Mouse (Mus musculus) adipocyte (in vitro differentiated cells): Measurements from ENCODE around the gene Prkcd.
A peak's percentile ranks its signal among the peaks of the same experiment; 100 is the strongest.

Source experiments
- DNase-seq: peaks from one replicate; pipeline ENCODE4 v3.0.0-alpha.2; 2016; ENCODE audit warnings: low spot score

Prkcd gene

DNA sequence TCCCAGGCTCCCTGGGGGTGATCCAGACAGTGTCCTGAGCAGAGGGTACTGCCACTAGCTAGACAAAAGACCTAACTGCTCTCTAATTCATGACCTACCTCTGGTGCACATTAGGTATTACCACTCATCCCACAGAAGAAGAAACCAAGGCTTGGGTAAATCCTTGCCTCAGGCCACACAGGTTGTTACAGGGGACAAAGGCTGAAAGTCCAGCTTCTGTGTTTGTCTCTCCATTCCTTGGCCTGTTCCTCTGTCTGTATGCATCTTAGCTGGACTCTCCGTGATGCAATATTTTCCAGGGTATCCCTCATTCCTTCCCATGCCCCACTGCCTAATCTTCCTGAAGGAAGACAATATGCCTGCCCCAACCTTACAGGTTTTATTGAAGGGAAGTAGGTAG, 8.4 kb upstream of the Prkcd start:
- DNase-seq = no peak

GRCm38 (mm10) chr14:30633708-30634107, 7.7 kb upstream of the Prkcd start:
- no peak for DNase-seq

DNA sequence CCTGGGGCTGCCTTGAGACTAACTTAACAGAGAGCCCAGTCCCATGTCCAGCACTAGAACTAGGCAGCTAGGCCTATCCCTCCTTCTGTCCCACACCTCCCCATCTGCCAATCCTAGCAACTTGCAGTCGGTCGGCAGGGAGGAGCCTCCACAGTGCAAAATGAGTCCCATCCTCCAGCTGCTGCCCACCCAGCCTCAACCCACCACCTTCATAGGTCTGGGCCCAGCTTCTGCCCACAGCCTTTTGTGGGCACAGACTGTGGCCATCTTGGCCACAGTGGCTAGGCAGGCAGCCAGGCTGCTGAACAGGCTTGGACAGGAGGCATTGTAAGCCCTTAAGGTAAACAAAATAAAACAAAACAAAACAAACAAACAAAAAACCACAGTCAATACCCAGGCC, 5.8 kb upstream of the Prkcd start:
- no peak for DNase-seq

- peak; percentile 13 for DNase-seq
Observed at GRCm38 (mm10) chr14:30630811-30631576, 5.0 kb upstream of the Prkcd start.

DNA sequence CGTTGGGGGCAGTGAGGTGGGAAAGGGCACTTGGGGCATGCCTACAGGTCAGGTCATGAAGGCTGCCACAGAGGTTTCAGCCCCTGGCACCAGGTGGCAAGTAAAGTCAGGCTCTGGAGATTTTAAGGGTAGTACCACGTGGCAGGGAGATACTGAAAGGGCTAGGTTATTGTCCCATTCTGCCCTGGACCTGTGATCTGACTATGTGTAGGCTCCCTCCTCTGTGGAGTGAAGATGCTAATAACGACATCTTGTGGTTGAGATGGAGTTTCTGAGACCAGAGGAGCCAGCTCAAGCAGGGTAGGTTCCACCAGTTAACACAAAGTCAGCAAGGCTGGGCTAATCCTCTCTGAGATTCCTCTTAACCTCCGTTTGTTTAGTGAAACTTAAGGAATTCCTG, 3.8 kb upstream of the Prkcd start:
- no peak for DNase-seq

GRCm38 (mm10) chr14:30628235-30628634, 2.2 kb upstream of the Prkcd start:
- no peak for DNase-seq

DNA sequence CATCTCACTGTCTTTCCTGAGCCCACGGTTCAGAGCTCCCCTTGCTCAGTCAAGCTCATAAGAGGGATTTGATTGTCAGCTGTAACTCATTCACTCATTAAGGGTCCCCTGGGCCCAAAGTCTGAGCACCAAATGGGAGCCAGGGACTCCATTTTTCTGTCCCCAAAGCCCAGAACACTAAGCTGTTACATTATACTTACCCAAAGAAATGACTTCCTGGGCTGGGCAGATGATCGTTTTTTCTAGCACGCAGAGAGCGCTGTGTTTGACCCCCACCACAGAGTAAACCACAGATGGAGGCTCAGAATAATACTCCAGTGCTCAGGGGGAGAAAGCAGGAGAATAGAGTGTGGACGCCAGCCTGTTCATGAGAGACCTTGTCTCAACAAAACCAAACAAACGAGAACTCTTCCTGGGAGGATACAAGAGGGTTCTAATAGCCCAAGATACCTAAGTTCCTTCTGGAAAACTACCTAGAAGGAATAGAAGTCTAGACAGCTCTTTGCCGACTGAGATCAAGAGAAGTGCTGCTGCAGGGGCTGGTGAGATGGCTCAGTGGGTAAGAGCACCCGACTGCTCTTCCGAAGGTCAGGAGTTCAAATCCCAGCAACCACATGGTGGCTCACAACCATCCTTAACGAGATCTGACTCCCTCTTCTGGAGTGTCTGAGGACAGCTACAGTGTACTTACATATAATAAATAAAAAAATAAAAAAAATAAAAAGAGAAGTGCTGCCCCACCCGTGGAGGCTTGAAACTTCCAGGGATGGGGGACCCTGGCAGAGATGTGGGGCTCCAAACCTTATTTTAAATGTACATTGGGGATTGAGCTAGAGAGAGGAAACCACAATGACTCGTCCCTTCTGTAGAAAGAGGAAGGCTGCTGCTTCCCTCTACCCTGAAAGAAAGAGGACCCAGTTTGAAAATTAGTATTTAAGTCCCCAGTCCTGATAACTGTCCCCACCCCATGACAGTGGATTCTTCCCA, 1.0 kb upstream of the Prkcd start:
- no peak for DNase-seq

GRCm38 (mm10) chr14:30625131-30625807, 741 bp downstream of the Prkcd start:
- peak; percentile 30 for DNase-seq

DNA sequence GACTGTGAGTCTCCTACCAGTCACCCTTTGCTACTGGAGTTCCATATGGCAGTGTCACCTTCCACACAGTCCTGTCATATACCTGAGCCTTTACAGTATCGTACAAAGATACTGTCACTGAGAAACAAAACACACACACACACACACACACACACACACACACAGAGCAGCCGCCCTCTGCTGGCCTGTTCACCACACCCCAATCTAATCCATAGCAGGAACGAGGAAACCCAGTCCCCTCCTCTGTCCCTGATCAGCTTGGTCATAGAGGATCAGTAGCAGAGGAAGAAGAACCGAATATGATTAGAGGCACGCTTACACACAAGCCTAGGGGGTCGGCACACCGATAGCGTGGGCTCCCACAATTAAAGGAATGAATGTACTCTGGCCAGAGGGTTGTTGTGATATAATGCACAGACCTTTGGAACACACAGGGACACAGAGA, 1.7 kb downstream of the Prkcd start:
- peak; percentile 18 for DNase-seq

DNA sequence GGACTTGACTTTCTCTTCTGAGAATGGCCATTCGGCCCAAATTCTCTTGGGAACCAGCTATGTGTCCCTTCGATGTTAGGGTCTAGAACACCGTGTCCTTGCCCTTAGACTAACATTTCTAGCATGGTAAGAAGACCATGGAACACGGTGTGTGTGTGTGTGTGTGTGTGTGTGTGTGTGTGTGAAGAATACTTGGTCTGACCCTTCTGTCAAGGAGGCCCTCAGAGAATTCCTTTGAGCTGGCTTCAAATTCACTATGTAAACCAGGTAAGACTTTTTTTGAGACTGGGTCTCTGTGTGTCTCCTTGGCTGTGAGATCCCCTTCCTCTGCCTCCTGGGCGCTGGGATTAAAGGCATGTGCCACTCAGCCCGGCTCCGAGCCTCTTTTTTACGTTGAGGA, 3.5 kb downstream of the Prkcd start:
- DNase-seq = no peak

- no peak for DNase-seq
Observed at GRCm38 (mm10) chr14:30622130-30622529, 3.9 kb downstream of the Prkcd start.

DNA sequence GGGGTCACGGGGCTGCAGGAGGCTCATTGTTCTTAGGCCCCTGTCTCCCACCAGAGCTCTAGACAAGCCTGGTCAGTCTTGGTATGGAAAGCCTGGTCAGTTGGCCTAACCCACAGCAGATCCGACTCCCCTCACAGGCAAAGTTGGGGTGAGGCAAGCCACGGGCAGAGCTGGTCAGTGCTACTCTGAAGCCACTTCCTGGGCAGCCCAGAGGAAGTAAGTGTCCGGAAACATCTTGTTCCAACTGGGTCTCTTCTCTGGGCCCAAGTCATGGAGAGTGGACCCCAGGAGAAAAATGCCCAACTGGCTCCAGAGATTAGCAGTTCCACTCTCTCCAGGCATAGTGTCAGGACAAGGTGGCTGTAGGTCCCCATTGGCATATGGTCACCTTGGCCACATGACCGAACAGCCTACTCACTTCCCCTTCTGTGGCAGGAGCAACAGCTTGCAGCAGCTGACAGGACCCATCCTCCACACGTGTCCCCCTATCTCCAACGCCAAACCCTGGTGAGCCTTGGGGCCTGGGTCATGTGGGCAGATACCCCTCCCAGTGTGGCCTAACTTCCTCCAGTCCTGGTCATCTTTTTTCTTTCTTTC, 5.9 kb downstream of the Prkcd start:
- no peak for DNase-seq

GRCm38 (mm10) chr14:30618746-30619275, 7.2 kb downstream of the Prkcd start:
- no peak for DNase-seq

- DNase-seq = no peak
Observed at GRCm38 (mm10) chr14:30616751-30617150, 9.3 kb downstream of the Prkcd start.

DNA sequence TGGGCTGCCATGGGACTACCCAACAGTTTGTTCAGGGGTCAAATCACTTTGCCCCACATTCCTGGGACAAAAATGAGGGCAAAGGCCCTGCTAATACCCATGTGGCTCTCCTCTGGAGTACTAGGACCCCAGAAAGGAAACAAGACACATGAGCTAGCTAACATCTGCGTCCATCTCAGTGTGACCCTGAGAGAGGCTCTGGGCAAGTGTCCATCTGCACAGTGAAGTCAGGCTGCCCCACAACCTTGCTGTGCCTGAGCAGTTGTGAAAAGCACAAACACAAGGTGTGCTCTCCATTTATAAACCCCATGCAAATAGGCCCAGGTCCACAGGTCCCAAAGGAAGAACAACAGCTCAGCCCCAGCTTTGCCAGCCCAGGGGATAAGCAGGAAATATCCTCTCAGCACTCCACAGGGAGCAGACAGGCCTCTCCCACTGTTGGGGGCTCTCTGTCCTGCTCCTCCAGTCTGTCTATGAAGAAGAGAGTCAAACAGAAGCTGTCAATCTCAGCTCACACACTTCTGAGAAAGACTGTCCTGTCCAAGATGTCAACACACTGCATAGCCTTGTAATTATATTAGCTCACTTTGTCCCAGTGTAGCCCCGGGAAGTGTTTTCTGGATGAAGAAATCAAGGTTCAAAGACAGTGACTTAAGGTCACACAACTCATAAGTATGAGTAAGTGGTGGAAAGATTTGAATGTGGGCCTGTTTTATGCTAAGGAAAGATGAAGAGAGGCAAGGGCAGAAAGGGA, 12.9 kb downstream of the Prkcd start:
- DNase-seq = peak; percentile 51

GRCm38 (mm10) chr14:30612523-30612922, 13.5 kb downstream of the Prkcd start:
- DNase-seq = peak; percentile 63

- no peak for DNase-seq
Observed at GRCm38 (mm10) chr14:30610940-30611339, 15.1 kb downstream of the Prkcd start.

DNA sequence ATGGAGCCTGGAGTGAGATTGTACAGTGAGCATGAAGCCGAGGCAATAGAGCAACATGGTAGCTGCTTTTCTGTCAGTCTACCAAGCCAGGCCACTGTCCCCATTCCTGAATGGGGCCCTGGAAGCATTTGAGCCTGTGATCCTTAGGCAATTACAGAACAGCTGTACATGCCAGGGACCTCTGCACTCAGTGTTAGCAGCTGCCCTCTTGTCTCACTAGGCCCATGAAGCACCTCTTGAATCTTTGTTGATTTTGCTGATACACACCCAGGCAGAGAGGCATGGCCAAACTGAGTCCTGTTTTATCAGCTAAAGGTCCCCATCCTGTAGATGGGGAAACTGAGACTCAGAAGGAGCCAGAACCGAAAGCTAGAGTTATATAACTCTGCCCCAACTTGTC, 15.7 kb downstream of the Prkcd start:
- DNase-seq = peak; percentile 30

GRCm38 (mm10) chr14:30609499-30609898, 16.5 kb downstream of the Prkcd start:
- no peak for DNase-seq

DNA sequence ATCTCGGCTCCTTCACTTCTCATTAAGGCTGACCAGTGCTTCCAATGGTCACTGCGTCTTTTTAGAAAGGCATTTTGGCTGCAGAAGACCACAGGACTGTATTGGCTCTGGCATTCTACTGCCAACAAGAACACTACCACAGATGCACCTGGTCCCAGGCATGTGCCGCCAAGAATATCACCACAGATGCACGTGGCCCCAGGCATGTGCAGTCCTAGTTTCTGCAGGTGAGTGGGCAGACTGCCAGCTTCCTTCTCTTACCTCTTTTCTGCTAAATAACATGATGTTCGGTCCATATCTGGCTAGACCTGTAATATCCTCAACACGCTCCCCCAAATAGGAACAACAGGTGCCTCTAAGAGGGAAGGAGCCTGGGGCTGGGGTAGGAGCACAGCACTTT, 17.8 kb downstream of the Prkcd start:
- DNase-seq = no peak

DNA sequence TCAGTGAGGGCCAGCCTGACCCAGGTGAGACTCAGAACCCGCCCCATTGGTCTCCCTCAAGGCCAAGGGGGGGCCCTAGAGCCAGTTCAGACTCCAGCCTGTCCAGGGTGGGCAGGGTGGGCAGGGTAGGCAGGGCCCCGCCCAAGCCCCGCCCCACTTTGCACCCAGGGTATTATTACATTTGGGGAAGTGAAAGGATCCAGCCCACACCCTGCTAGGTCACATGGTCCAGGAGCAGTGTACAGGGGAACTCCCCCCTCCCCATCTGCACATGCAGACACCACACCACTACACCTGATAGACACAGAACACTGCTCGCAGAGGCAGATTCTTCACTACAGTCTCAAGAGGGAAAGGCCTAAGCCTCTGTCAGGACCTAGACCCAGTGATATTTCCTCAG, 18.3 kb downstream of the Prkcd start:
- DNase-seq = no peak
